Mouse (Mus musculus) G1E (cell line): ENCODE results near the gene Zhx3. TPM values are rescaled to one million over a fixed set of nuclear protein-coding genes. Genes with fewer than 3 reads are reported as not detected.

ENCODE experiments used
- ATAC-seq: 2 replicates; pipeline ENCODE4 v1.8.0; 2016; ENCODE audit warnings: mild to moderate bottlenecking; ENCODE audit not compliant: insufficient number of reproducible peaks, poor library complexity, low FRiP score, severe bottlenecking; ENCODE audit errors: extremely low read depth
- DNase-seq: peaks from one replicate; pipeline ENCODE4 v3.0.0; 2012; ENCODE audit warnings: low spot score
- H3K27me3 ChIP-seq: 2 replicates; pipeline ENCODE4 v1.6.1; 2012; ENCODE audit warnings: mild to moderate bottlenecking, low read length, inconsistent platforms; ENCODE audit not compliant: insufficient read depth
- H3K36me3 ChIP-seq: replicated peaks from 2 replicates; pipeline ENCODE3; 2012; ENCODE audit warnings: mild to moderate bottlenecking, inconsistent platforms
- H3K4me1 ChIP-seq: 2 replicates; pipeline ENCODE4 v1.6.1; 2012; ENCODE audit warnings: low read depth, low read length, inconsistent platforms, mixed read lengths; ENCODE audit not compliant: insufficient read depth
- H3K4me3 ChIP-seq: 2 replicates; pipeline ENCODE4 v1.5.1; 2012; ENCODE audit warnings: low read depth, mild to moderate bottlenecking, inconsistent platforms, low read length, moderate library complexity, mixed read lengths
- H3K9me3 ChIP-seq: replicated peaks from 2 replicates; pipeline ENCODE4 v1.6.1; 2012; ENCODE audit warnings: inconsistent platforms
- CTCF ChIP-seq: IDR thresholded peaks from 2 replicates; pipeline ENCODE4 v1.5.1; 2012; ENCODE audit warnings: low read depth, low read length, inconsistent platforms, mixed read lengths
- GATA1 ChIP-seq: IDR thresholded peaks from 2 replicates; pipeline ENCODE4 v1.6.1; 2012; ENCODE audit warnings: borderline replicate concordance, low read length, inconsistent platforms, mixed read lengths
- GATA2 ChIP-seq: IDR thresholded peaks from 2 replicates; pipeline ENCODE4 v1.6.1; 2012; ENCODE audit warnings: low read depth, low read length, inconsistent platforms, borderline replicate concordance
- POLR2AphosphoS5 ChIP-seq: IDR thresholded peaks from 2 replicates; pipeline ENCODE4 v1.6.1; 2012; ENCODE audit warnings: low read depth, low read length, inconsistent platforms; ENCODE audit not compliant: insufficient replicate concordance
- TAL1 ChIP-seq: conservative IDR thresholded peaks from 2 replicates; pipeline ENCODE4 v1.6.1; 2012; ENCODE audit warnings: low read depth, low read length, inconsistent platforms, mixed read lengths
- polyA plus RNA-seq: library from polyadenylated mRNA; stranded (reverse); fragments of >175 nt; gene quantifications from 2 replicates; pipeline ENCODE4 v1.2.3, GENCODE M21; 2012
- total RNA-seq, 2 experiments: library from RNA; stranded (forward) in 1 of 2; stranded (reverse) in 1 of 2; fragments of 200-1000 nt in 1 of 2; fragments of >200 nt in 1 of 2; fragmentation: Nextera tagmentation in 1 of 2; gene quantifications; 2 replicates each; pipeline ENCODE4 v1.2.3; 2014 to 2017

The Zhx3 gene
- total and polyA plus RNA-seq, 3 experiments, result 1.7 to 8.4 (median 8.2) TPM

- H3K27me3 ChIP-seq, result no peaks in the 10 kb centered on the region
- peaks cover 90% of the 10 kb centered on the region for H3K36me3 ChIP-seq
- H3K9me3 ChIP-seq, result no peaks in the 10 kb centered on the region
- H3K4me3 ChIP-seq, result no peak overlapping the region
- ATAC-seq, result no peak
- no peak for DNase-seq
- no peaks in the 10 kb centered on the region for H3K4me1 ChIP-seq
- no peak for TF ChIP-seq POLR2AphosphoS5
- no peak for TF ChIP-seq GATA1
Measured at GRCm38 (mm10) chr2:160718811-160719210, 154.0 kb downstream of the Zhx3 start.

- Histone ChIP-seq H3K9me3 (no peaks in the 10 kb centered on the region), H3K4me1 (no peaks in the 10 kb centered on the region), H3K27me3 (no peaks in the 10 kb centered on the region), H3K4me3 (no peak overlapping the region), H3K36me3 (peaks cover 89% of the 10 kb centered on the region)
- ATAC-seq (no peak), DNase-seq (no peak)
- TF ChIP-seq POLR2AphosphoS5, result no peak
- TF ChIP-seq CTCF, result peak; percentile 27; the same call in 1 of the 2 replicates
Measured at GRCm38 (mm10) chr2:160717269-160717668, 155.5 kb downstream of the Zhx3 start.

GRCm38 (mm10) chr2:160715463-160716030 is 157.3 kb downstream of the Zhx3 start:
- ATAC-seq, result no peak
- TF ChIP-seq GATA1, result no peak
- TF ChIP-seq TAL1, result no peak
- TF ChIP-seq CTCF, result no peak
- TF ChIP-seq GATA2, result no peak
- no peak for TF ChIP-seq POLR2AphosphoS5
- no peak overlapping the region for H3K4me3 ChIP-seq

GRCm38 (mm10) chr2:160707673-160708072 is 165.1 kb downstream of the Zhx3 start:
- ATAC-seq, result peak; percentile 61

More at GRCm38 (mm10) chr2:160715463-160716030, 157.3 kb downstream of the Zhx3 start:
- DNase-seq, result no peak
- no peaks in the 10 kb centered on the region for H3K27me3 ChIP-seq
- no peaks in the 10 kb centered on the region for H3K4me1 ChIP-seq
- peaks cover 93% of the 10 kb centered on the region for H3K36me3 ChIP-seq
- H3K9me3 ChIP-seq, result no peaks in the 10 kb centered on the region

GRCm38 (mm10) chr2:160702824-160703223 is 170.0 kb downstream of the Zhx3 start:
- TF ChIP-seq GATA2, result no peak
- TF ChIP-seq GATA1, result no peak
- no peak for TF ChIP-seq CTCF
- no peak for DNase-seq
- Histone ChIP-seq H3K4me1 (peaks cover 10% of the 10 kb centered on the region; the same call in 1 of the 2 replicates), H3K4me3 (no peak overlapping the region), H3K9me3 (no peaks in the 10 kb centered on the region), H3K36me3 (peaks cover 79% of the 10 kb centered on the region), H3K27me3 (no peaks in the 10 kb centered on the region)
- 0 out of 2 replicates have a peak, but pooled peaks have one; percentile 9 for ATAC-seq

More at GRCm38 (mm10) chr2:160707673-160708072, 165.1 kb downstream of the Zhx3 start:
- Histone ChIP-seq H3K9me3 (no peaks in the 10 kb centered on the region), H3K36me3 (peaks cover 83% of the 10 kb centered on the region), H3K4me1 (peaks cover 7% of the 10 kb centered on the region; the same call in 1 of the 2 replicates), H3K4me3 (no peak overlapping the region), H3K27me3 (no peaks in the 10 kb centered on the region)
- DNase-seq, result no peak
- TF ChIP-seq CTCF (no peak), TAL1 (no peak), GATA2 (no peak), POLR2AphosphoS5 (no peak), GATA1 (no peak)

- Histone ChIP-seq H3K27me3 (no peaks in the 10 kb centered on the region), H3K36me3 (peaks cover 76% of the 10 kb centered on the region), H3K9me3 (no peaks in the 10 kb centered on the region), H3K4me1 (peaks cover 6% of the 10 kb centered on the region; the same call in 1 of the 2 replicates), H3K4me3 (no peak overlapping the region)
- no peak for DNase-seq
- TF ChIP-seq CTCF (no peak), GATA1 (no peak), GATA2 (no peak), TAL1 (no peak), POLR2AphosphoS5 (no peak)
- no peak for ATAC-seq
Measured at GRCm38 (mm10) chr2:160701603-160702002, 171.2 kb downstream of the Zhx3 start.

- no peak for DNase-seq
- Histone ChIP-seq H3K4me1 (peaks cover 4% of the 10 kb centered on the region; the same call in 1 of the 2 replicates), H3K9me3 (no peaks in the 10 kb centered on the region), H3K36me3 (peaks cover 73% of the 10 kb centered on the region), H3K4me3 (no peak overlapping the region), H3K27me3 (no peaks in the 10 kb centered on the region)
- TF ChIP-seq GATA2, result no peak
- TF ChIP-seq CTCF, result no peak
- no peak for TF ChIP-seq POLR2AphosphoS5
- no peak for TF ChIP-seq TAL1
- no peak for TF ChIP-seq GATA1
- peak; percentile 55 for ATAC-seq
Measured at GRCm38 (mm10) chr2:160700271-160700670, 172.5 kb downstream of the Zhx3 start.

Other genes with a start within 250 kb of the Zhx3 start
- gene Top1, start 227.1 kb downstream of the Zhx3 start, total RNA-seq (2014; fragmentation: Nextera tagmentation), result 184 and 198 TPM in 2 replicates
- gene Top1, start 227.1 kb downstream of the Zhx3 start, total RNA-seq (2017), result 114 and 136 TPM in 2 replicates
- gene Top1, start 227.1 kb downstream of the Zhx3 start, polyA plus RNA-seq, result 95.8 and 113 TPM in 2 replicates
- 11.1 and 17.5 TPM in 2 replicates for gene Plcg1, start 141.7 kb downstream of the Zhx3 start, total RNA-seq (2014; fragmentation: Nextera tagmentation)
- 31.5 and 38.9 TPM in 2 replicates for gene Plcg1, start 141.7 kb downstream of the Zhx3 start, total RNA-seq (2017)
- 4.1 and 5.1 TPM in 2 replicates for gene Plcg1, start 141.7 kb downstream of the Zhx3 start, polyA plus RNA-seq
- gene Lpin3, start 7.7 kb upstream of the Zhx3 start, total RNA-seq (2014; fragmentation: Nextera tagmentation), result not detected in 2 replicates
- 0.05 and 0.29 TPM in 2 replicates for gene Lpin3, start 7.7 kb upstream of the Zhx3 start, total RNA-seq (2017)
- gene Lpin3, start 7.7 kb upstream of the Zhx3 start, polyA plus RNA-seq, result 0.11 and 0.18 TPM in 2 replicates
- not detected in 2 replicates for gene Emilin3, start 39.3 kb upstream of the Zhx3 start, total RNA-seq (2014; fragmentation: Nextera tagmentation)
- gene Emilin3, start 39.3 kb upstream of the Zhx3 start, total RNA-seq (2017), result 0.05 and 0.06 TPM in 2 replicates
- gene Emilin3, start 39.3 kb upstream of the Zhx3 start, polyA plus RNA-seq, result 0.02 TPM in 1 of 2 replicates, not detected in the other
- gene Chd6, start 236.1 kb upstream of the Zhx3 start, total RNA-seq (2014; fragmentation: Nextera tagmentation), result 69.4 and 79.5 TPM in 2 replicates
- 34.2 and 39.1 TPM in 2 replicates for gene Chd6, start 236.1 kb upstream of the Zhx3 start, total RNA-seq (2017)
- 6.4 and 9.7 TPM in 2 replicates for gene Chd6, start 236.1 kb upstream of the Zhx3 start, polyA plus RNA-seq